Mouse (Mus musculus): ENCODE measurements around the gene Pnkd.
"Not testable (repeated sequence)": the region's sequence is repeated elsewhere in the genome, so short reads cannot be mapped to it uniquely, and the experiment has no call there.

Pnkd gene

GRCm38 (mm10) chr1:74332241-74332763 is 47.6 kb downstream of the Pnkd start:
- DNase-seq: peak; percentile 95

DNA sequence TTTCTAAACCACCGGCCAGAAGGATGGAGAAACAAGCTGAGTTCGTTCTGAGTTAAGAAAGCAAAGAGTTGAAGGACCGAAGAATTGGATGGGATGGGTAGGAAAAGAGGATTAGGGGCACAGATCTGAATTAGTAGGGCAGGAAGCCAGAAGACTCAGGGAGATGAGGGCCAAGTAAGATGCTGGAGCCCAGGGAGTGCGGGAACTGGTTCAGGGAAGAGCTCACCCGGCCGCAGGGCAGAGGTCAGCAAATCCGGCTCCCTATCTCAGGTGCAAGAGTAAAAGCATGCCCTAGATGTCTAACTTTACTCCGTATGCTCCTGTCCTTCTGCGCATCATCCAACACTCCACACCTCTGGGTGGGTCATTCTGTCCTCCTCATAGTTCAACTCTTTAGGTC is 48.2 kb downstream of the Pnkd start:
- DNase-seq: no peak

DNA sequence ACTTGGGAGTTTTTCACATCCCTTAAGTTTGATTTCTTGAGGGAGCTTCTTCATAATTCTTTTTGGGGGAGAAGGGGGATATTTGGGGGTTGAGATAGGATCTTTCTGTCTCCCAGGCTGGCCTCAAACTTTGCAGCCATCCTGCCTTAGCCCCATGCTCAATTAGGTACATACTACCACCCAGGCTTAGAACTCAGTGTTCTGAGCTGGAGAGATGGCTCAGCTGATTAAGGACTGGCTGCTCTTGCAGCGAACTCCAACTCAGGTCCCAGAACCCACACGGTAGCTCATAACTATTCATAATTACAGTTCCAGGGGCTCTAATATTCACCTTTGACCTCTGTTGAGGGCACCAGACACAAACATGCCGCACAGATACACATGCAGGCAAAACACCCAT is 49.9 kb downstream of the Pnkd start:
- DNase-seq: no peak

- DNase-seq: no peak
These were observed 50.3 kb downstream of the Pnkd start for GRCm38 (mm10) chr1:74335033-74335432.

DNA sequence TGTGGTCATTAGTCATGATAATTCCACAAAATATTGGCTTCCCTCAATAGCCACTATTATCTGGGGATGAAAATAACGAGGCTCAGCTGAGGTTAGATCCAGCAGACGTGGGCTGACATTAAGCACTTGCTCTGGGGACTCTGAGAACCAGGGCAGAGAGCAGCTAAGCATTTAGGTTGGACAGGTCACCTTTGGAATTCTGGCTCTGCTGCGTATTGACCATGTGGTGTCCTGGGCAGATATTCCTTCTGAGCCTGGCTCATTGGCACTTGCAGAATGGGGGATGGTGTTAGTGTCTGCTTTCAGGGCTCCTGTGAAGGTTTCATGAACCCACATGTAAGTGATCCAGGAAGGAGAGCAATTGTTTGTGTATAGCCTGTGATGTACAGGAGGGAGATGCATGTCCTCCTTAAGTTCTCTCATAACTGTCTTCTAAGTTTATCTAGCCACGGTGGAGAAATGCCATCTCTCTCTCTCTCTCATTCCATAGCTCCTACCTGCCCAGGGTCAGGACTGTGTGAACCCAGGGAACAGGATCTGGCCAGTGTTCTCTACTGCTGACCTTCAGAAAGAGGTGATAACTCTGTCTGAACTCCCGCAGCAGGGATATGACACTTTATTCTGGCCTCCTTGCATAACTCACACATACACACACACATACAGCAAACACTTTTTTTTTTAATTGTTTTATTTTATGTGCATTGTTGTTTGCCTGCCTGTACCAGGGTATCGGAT is 50.9 kb downstream of the Pnkd start:
- DNase-seq: no peak

GRCm38 (mm10) chr1:74337241-74337771 is 52.6 kb downstream of the Pnkd start:
- DNase-seq: no peak

DNA sequence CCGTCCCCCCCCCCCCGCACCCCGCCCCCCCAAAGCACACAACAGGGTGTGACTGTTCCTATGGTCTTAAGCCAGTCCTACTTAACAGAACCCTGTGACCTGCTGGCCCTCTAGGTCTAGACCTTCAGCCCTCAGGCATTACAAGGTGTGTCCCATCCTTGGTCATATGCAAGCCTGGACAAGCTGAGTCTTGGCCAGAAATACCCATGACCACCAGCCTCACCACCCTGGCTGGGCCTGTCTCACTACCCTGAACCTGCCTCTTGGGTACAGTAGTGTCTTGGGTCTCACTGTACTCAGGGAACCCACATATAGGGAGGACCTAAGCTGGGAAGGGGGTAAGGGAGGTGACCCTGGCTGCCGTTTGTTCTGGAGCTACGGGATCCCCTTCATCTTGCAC is 53.3 kb downstream of the Pnkd start:
- DNase-seq: no peak

DNA sequence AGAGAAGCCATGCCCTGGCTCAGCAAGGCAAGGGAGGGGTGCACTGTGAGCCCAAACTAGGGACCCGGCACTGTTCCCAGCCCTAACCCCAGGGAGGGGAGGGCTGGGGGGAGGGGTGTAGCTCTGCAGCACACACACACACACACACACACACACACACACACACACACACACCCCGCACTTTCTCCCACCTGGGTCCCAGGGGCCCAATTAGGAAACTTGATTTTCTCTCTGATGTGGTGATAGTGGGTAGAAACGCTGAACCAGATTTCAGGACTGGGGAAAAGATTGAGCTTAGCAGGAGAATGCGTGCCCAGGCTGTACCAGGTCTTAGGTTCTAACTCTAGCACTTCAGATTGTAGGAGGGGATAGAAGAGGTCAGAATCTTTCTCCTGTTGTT is 53.9 kb downstream of the Pnkd start:
- DNase-seq: no peak

DNA sequence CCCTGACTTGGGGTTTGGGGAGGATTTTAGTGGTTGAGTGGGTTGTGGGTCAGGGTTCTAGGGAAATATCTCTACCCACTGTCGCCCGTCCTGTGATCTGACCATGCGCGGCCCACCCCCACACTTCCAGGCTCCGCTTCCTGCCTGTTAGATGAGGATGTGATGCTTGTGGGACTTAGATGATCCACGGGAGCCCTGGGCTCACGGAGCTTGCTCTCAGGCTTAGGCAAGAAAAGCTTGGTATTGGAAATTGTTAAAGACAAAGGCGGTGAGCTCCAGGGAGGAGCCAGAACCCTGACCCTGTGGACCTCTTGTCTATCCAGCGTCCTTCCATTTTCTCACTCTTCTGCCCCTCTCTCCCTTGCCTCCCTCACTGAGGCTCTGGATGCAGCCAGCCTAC is 55.2 kb downstream of the Pnkd start:
- DNase-seq: no peak

DNA sequence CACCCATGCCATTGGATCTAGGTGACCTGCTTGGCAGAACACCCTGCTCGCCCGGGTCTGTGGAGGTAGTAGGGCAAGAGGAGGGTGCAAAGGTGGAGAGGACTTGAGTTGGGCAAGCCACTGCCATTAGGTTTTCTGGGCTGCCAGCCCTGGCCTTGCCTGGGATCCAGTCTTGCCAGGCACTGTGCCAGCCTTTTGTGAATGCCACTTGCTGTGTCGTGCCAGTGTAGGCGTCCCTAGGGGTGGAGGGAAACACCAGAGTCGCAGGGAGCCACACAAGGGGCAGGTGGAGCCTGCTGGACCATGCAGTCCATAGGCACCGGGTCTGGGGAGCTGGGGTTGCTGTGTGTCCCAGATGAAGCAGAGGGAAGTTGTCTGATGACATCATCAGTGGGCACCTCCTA is 55.6 kb downstream of the Pnkd start:
- DNase-seq: peak; percentile 65

GRCm38 (mm10) chr1:74340992-74341391 is 56.3 kb downstream of the Pnkd start:
- not testable (repeated sequence) for DNase-seq

- no peak for DNase-seq
These were observed 57.2 kb downstream of the Pnkd start for GRCm38 (mm10) chr1:74341898-74342297.

GRCm38 (mm10) chr1:74342308-74342707 is 57.6 kb downstream of the Pnkd start:
- DNase-seq: no peak

GRCm38 (mm10) chr1:74343161-74343560 is 58.4 kb downstream of the Pnkd start:
- DNase-seq: no peak

- DNase-seq: no peak
These were observed 59.6 kb downstream of the Pnkd start for GRCm38 (mm10) chr1:74344163-74344916.

DNA sequence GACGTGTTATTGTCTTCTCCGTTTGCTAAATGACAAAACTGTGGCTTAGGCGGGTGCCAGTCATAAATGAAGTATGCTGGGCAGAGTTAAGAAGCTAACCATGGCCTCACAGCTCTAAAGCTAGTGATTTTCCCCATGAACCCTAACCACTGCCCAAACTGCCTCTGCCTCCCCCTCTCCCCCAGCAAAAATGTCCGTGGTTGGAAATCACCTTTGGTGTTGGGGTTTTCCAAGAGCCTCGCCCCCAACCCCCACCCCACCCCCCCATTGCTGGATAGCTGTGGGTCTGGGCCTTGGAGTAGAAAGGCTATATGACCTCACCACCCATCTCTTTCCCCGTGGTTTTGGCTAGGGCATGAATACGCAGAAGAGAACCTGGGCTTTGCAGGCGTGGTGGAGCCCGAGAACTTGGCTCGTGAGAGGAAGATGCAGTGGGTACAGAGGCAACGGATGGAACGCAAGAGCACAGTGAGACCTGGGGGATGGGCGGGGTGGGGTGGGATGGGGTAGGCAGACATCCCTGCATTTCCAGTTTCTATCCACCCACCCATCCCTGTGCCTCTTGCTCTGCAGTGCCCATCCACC is 66.5 kb downstream of the Pnkd start:
- no peak for DNase-seq

DNA sequence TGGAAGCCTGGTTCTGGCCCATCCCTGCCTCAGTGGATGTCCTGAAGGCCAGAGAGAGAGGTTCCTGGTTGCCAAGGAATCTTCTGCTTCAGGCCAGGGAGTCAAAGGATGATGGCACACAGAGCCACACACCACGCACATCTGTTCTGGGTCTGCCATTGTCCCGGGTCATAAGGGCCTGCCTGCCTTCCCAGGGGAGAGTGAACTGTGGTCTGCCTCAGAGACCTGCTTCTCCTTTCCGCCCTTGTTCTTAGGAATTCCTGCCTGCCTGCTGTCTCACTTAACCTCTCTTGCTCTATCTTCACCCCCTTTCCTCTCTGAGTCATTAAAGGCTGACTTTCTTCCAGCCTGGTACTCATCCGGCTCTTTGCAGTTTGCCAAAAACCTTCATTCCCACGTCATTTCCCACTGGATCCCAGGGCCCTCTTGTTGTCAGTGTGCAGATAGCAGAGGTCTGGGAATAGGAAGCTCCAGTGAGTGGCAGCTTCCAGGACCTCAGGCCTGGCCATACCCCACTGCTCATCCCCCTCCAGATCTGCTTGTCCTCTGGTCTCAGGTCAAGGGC is 67.9 kb downstream of the Pnkd start:
- no peak for DNase-seq

GRCm38 (mm10) chr1:74353453-74354229 is 68.9 kb downstream of the Pnkd start:
- DNase-seq: no peak

- no peak for DNase-seq
These were observed 72.8 kb downstream of the Pnkd start for GRCm38 (mm10) chr1:74357531-74357930.

- DNase-seq: no peak
These were observed 75.3 kb downstream of the Pnkd start for GRCm38 (mm10) chr1:74359952-74360517.

- DNase-seq: peak; percentile 55
These were observed 77.1 kb downstream of the Pnkd start, which contains the start of gene Catip for GRCm38 (mm10) chr1:74361812-74362211. TSS of gene Catip (plus strand) at chr1:74362108.

All from right cerebral cortex, postnatal 4 days (tissue).